Mouse (Mus musculus) kidney, embryonic 16.5 days (tissue): ENCODE measurements around the gene Stk10. TPM values are rescaled to one million over a fixed set of nuclear protein-coding genes. Genes with fewer than 3 reads are reported as not detected.

Experiments used
- ATAC-seq: fragments of 200-750 bp; cut with Nextera tagmentation; 2 replicates; pipeline ENCODE4 v1.8.0; 2017; ENCODE audit warnings: moderate TSS enrichment; ENCODE audit not compliant: low FRiP score, low TSS enrichment
- H3K27ac ChIP-seq: fragments of 300-500 bp; sonication (generic); 2 replicates; pipeline ENCODE4 v1.5.1; 2014; ENCODE audit warnings: low read length
- H3K27me3 ChIP-seq: fragments of 300-500 bp; sonication (generic); 2 replicates; pipeline ENCODE4 v1.6.1; 2014; ENCODE audit warnings: low read length, control low read depth, mixed read lengths; ENCODE audit not compliant: insufficient read depth
- H3K36me3 ChIP-seq: fragments of 300-500 bp; sonication (generic); 2 replicates; pipeline ENCODE4 v1.6.1; 2014; ENCODE audit warnings: low read length, control low read depth, mixed read lengths; ENCODE audit not compliant: insufficient read depth
- H3K4me1 ChIP-seq: fragments of 300-500 bp; sonication (generic); 2 replicates; pipeline ENCODE4 v1.6.1; 2014; ENCODE audit warnings: low read length, control low read depth, mixed read lengths; ENCODE audit not compliant: insufficient read depth
- H3K4me2 ChIP-seq: fragments of 300-500 bp; sonication (generic); replicated peaks from 2 replicates; pipeline ENCODE4 v1.6.1; 2014; ENCODE audit warnings: low read depth, low read length
- H3K4me3 ChIP-seq: fragments of 300-500 bp; sonication (generic); 2 replicates; pipeline ENCODE4 v1.5.1; 2014; ENCODE audit warnings: mild to moderate bottlenecking, low read length
- H3K9ac ChIP-seq: fragments of 300-500 bp; sonication (generic); replicated peaks from 2 replicates; pipeline ENCODE4 v1.6.1; 2014; ENCODE audit warnings: low read length
- H3K9me3 ChIP-seq: fragments of 300-500 bp; sonication (generic); 2 replicates; pipeline ENCODE4 v1.6.1; 2016; ENCODE audit warnings: low read length, control low read depth
- WGBS: fragments of 180-500 bp; shearing (Covaris S2); extraction: QIAGEN DNeasy Blood & Tissue Kit; methylation state at CpG from one replicate; pipeline ENCODE4 v1.1.7; 2014; 5-methylcytosine and 5-hydroxymethylcytosine counted together
- polyA plus RNA-seq: library from polyadenylated mRNA; unstranded; fragments of >200 nt; fragmentation: Nextera tagmentation; extraction: Ambion mirVana; gene quantifications from 2 replicates; pipeline ENCODE4 v1.2.1, GENCODE M21; 2015

The Stk10 gene
- polyA plus RNA-seq, 1 experiment from 2014 or later = 5.6 TPM

GRCm38 (mm10) chr11:32671480-32671879, 138.4 kb downstream of the Stk10 start:
- Histone ChIP-seq H3K27ac (no peak overlapping the region), H3K9ac (no peak overlapping the region), H3K4me1 (peaks cover 18% of the 10 kb centered on the region; the same call in 1 of the 2 replicates), H3K4me2 (no peak overlapping the region), H3K9me3 (no peaks in the 10 kb centered on the region), H3K4me3 (no peak overlapping the region), H3K27me3 (no peaks in the 10 kb centered on the region), H3K36me3 (no peaks in the 10 kb centered on the region)
- no peak for ATAC-seq
- WGBS = 75% methylated on average over 4 of the region's 4 CpGs

Other genes starting within 250 kb of the Stk10 start
- gene Hba-a1, start 249.8 kb upstream of the Stk10 start, polyA plus RNA-seq = 4,198 and 4,493 TPM in 2 replicates
- gene Hbq1b, start 246.3 kb upstream of the Stk10 start, polyA plus RNA-seq = 1.1 and 1.5 TPM in 2 replicates
- 10,418 and 11,416 TPM in 2 replicates for gene Hba-a2, start 236.8 kb upstream of the Stk10 start, polyA plus RNA-seq
- gene Hbq1a, start 233.2 kb upstream of the Stk10 start, polyA plus RNA-seq = 0.37 and 0.78 TPM in 2 replicates
- 17.7 and 20.8 TPM in 2 replicates for gene Sh3pxd2b, start 185.5 kb upstream of the Stk10 start, polyA plus RNA-seq
- 45.1 and 45.6 TPM in 2 replicates for gene Ubtd2, start 77.9 kb upstream of the Stk10 start, polyA plus RNA-seq
- 0.47 and 0.68 TPM in 2 replicates for gene Efcab9, start 1.2 kb upstream of the Stk10 start, polyA plus RNA-seq
- gene Fbxw11, start 109.4 kb downstream of the Stk10 start, polyA plus RNA-seq = 91.3 and 95.2 TPM in 2 replicates